Mouse (Mus musculus) spleen, adult 2 months (tissue): ENCODE results near the gene Fastk.

ENCODE experiments used
- CTCF ChIP-seq: fragments of 200-500 bp; IDR thresholded peaks from 2 replicates; pipeline ENCODE4 v1.5.1; 2011; ENCODE audit warnings: mild to moderate bottlenecking, inconsistent platforms; ENCODE audit not compliant: insufficient read depth, insufficient read length, insufficient replicate concordance; ENCODE audit errors: extremely low read depth
- POLR2A ChIP-seq: fragments of 200-500 bp; IDR thresholded peaks from 2 replicates; pipeline ENCODE4 v1.6.1; 2011; ENCODE audit warnings: low read depth, low read length, inconsistent platforms

GRCm38 (mm10) chr5:24452691-24453233 is 7.7 kb upstream of the Fastk start:
- no peak for TF ChIP-seq CTCF
- TF ChIP-seq POLR2A: no peak
